Mouse (Mus musculus): ENCODE results near the gene Gm16442. TPM values are rescaled to one million over a fixed set of nuclear protein-coding genes. Genes with fewer than 3 reads are reported as not detected.

Gm16442 gene
- not detected in 2 replicates for polyA plus RNA-seq (2015; fragmentation: Nextera tagmentation; extraction: Ambion mirVana)

GRCm38 (mm10) chr7:20122479-20122878, at the start of gene Gm16442:
TSS of gene Gm16442 (minus strand) at chr7:20122579.

DNA sequence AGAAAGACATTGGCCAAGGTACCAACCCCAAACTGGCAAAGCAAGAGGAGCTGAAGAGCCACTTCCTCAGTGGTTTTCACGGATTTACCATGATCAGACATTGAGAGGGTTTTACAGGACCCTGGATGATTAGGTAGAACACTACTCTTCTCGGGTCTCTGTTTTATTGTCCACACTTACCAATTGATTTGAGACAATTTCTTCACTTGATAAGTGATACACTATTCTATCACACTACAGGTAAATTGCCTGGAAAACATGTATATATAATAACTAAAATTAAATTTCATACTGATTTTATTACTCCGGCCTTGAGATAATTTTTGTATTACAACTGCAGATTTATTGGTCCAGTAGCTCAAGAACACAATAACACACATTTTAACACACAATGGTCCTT, 45.9 kb upstream of the Gm16442 start, which contains the start of gene Vmn1r94:
Gene Vmn1r94 (minus strand): TSS at position 101 of the 400 bp plus-strand sequence.

GRCm38 (mm10) chr7:20138988-20139387, 16.6 kb upstream of the Gm16442 start, which contains the start of gene Vmn1r93:
TSS of gene Vmn1r93 (minus strand) at chr7:20139088.

GRCm38 (mm10) chr7:20099380-20099779, 23.0 kb downstream of the Gm16442 start, which contains the start of gene Vmn1r91:
TSS of gene Vmn1r91 (plus strand) at chr7:20099680.

Other genes starting within 250 kb of the Gm16442 start
- gene Ceacam19, start 234.6 kb downstream of the Gm16442 start, polyA plus RNA-seq (2015; fragmentation: Nextera tagmentation; extraction: Ambion mirVana): not detected in 2 replicates
- gene Pvr, start 201.4 kb downstream of the Gm16442 start, polyA plus RNA-seq (2015; fragmentation: Nextera tagmentation; extraction: Ambion mirVana): 5.1 and 7.1 TPM in 2 replicates
- gene Igsf23, start 171.8 kb downstream of the Gm16442 start, polyA plus RNA-seq (2015; fragmentation: Nextera tagmentation; extraction: Ambion mirVana): 0.28 and 0.37 TPM in 2 replicates
- gene Ceacam20, start 157.2 kb downstream of the Gm16442 start, polyA plus RNA-seq (2015; fragmentation: Nextera tagmentation; extraction: Ambion mirVana): not detected in 2 replicates
- not detected in 2 replicates for gene Nlrp9b, start 131.1 kb downstream of the Gm16442 start, polyA plus RNA-seq (2015; fragmentation: Nextera tagmentation; extraction: Ambion mirVana)
- gene Vmn1r91, start 22.9 kb downstream of the Gm16442 start, polyA plus RNA-seq (2015; fragmentation: Nextera tagmentation; extraction: Ambion mirVana): not detected in 2 replicates
- gene Vmn1r93, start 16.5 kb upstream of the Gm16442 start, polyA plus RNA-seq (2015; fragmentation: Nextera tagmentation; extraction: Ambion mirVana): not detected in 2 replicates
- gene Vmn1r94, start 45.8 kb upstream of the Gm16442 start, polyA plus RNA-seq (2015; fragmentation: Nextera tagmentation; extraction: Ambion mirVana): not detected in 2 replicates
- not detected in 2 replicates for gene Vmn1r95, start 71.1 kb upstream of the Gm16442 start, polyA plus RNA-seq (2015; fragmentation: Nextera tagmentation; extraction: Ambion mirVana)
- gene Gm6164, start 83.0 kb upstream of the Gm16442 start, polyA plus RNA-seq (2015; fragmentation: Nextera tagmentation; extraction: Ambion mirVana): not detected in 2 replicates
- not detected in 2 replicates for gene Gm4498, start 111.2 kb upstream of the Gm16442 start, polyA plus RNA-seq (2015; fragmentation: Nextera tagmentation; extraction: Ambion mirVana)
- not detected in 2 replicates for gene Gm5890, start 140.3 kb upstream of the Gm16442 start, polyA plus RNA-seq (2015; fragmentation: Nextera tagmentation; extraction: Ambion mirVana)
- not detected in 2 replicates for gene Gm4133, start 211.5 kb upstream of the Gm16442 start, polyA plus RNA-seq (2015; fragmentation: Nextera tagmentation; extraction: Ambion mirVana)

Data from spleen, postnatal 0 days (tissue).